Mouse (Mus musculus) testis, adult 2 months (tissue): ENCODE results near the gene Tcl1b3.

Experiments used
- CTCF ChIP-seq: fragments of 200-500 bp; IDR thresholded peaks from 2 replicates; pipeline ENCODE4 v1.5.1; 2012; ENCODE audit warnings: low read depth, mild to moderate bottlenecking, inconsistent platforms, low read length, moderate library complexity; ENCODE audit not compliant: control insufficient read depth, insufficient read depth, insufficient replicate concordance
- POLR2A ChIP-seq: fragments of 200-500 bp; IDR thresholded peaks from 2 replicates; pipeline ENCODE4 v1.6.1; 2012; ENCODE audit warnings: low read depth, mild to moderate bottlenecking, inconsistent platforms, low read length, moderate library complexity; ENCODE audit not compliant: control insufficient read depth

GRCm38 (mm10) chr12:105145714-105146113, 45.1 kb upstream of the Tcl1b3 start, which contains the start of gene Tcl1b2:
- no peak for TF ChIP-seq CTCF
- TF ChIP-seq POLR2A, result no peak
